8 mouse cellular contexts compared by ENCODE assay signal in the genomic region with DNA sequence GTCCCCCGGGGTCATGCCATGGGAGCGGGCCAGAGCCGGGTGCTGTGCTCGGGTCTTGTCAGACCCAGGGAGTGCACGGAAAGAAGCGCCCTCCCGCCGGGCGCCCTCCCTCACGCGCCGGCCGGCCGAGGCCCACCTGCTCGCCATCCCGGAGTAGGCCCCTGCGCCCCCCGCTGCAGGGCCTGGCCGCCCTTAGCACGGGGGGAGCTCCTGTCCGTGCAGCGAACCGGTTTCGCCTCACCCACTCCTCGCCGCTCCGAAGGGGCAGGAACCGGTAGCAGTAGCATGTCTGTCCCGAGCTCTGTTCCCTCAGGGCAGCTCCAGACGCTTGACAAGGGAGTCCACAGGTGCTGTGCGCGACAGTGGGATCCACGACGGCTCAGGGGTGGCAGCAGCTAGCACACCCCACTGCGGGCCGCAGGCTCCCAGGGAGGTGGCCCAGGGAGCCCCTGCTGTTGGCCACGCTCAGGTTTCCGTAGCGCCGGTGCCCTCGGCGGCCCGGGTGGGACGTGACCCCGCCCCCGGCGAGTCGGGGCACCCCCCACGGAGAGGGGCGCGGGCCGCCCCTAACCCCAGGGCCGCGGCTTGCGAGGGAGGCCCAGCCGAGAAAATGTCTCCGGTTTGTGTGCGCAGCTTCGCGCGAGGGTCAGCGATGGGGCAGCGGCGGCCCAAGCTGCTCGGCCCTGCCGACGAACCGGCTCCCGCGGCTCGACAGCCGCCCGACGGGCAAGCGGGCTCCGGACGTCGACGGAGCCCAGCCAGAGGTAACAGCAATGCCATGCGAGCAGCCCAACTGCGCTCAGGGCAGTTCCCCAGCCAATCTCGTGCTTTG. TPM values are rescaled to one million over a fixed set of nuclear protein-coding genes. Genes with fewer than 3 reads are reported as not detected.
DNase-seq lines count a peak whose midpoint lies in the region; ATAC-seq and TF ChIP-seq lines count a peak whose summit lies in the region.

TSS of gene Kdm2a (minus strand) at position 488 of the 832 bp plus-strand sequence.

- 2% methylated on average over 81 of the region's 82 CpGs for WGBS in cerebellum, adult 2 months
- WGBS in lung, embryonic 15.5 days = 1% methylated on average over 78 of the region's 82 CpGs
- WGBS in olfactory bulb, adult 2 months = 3% methylated on average over 80 of the region's 82 CpGs

- peak within 1 kb of the TSS; percentile 22; the same call in 1 of the 2 replicates for H3K27ac ChIP-seq in ES-Bruce4 (ENCODE audit: insufficient read depth, low read length)
- H3K27ac ChIP-seq in cerebellum, adult 2 months (ENCODE audit: insufficient read depth, low read length) = peak within 1 kb of the TSS; percentile 59; the same call in 1 of the 2 replicates
- peak within 1 kb of the TSS; percentile 88 for H3K27ac ChIP-seq in lung, embryonic 15.5 days
- H3K27ac ChIP-seq in olfactory bulb, adult 2 months (ENCODE audit: insufficient read depth, low read depth, low read length) = peak within 1 kb of the TSS; percentile 40

- H3K9ac ChIP-seq in ES-Bruce4 (ENCODE audit: low read depth, poor library complexity, severe bottlenecking) = peak within 1 kb of the TSS; percentile 99
- peak within 1 kb of the TSS; percentile 72 for H3K9ac ChIP-seq in lung, embryonic 15.5 days

- TF ChIP-seq POLR2A in ES-Bruce4 (IDR thresholded peaks at IDR 0.05; ENCODE audit: insufficient read depth, low read length) = no peak
- TF ChIP-seq POLR2A in cerebellum, adult 2 months (IDR thresholded peaks at IDR 0.05; ENCODE audit: borderline replicate concordance, insufficient read depth, low read length) = no peak
- TF ChIP-seq POLR2A in olfactory bulb, adult 2 months (IDR thresholded peaks at IDR 0.05; ENCODE audit: insufficient read depth, low read depth, low read length) = peak; percentile 18; the same call in 1 of the 2 replicates

- peak; percentile 29 for ATAC-seq in frontal cortex, adult (ENCODE audit: low TSS enrichment)
- ATAC-seq in lung, embryonic 15.5 days (ENCODE audit: borderline replicate concordance, extremely low read depth, low FRiP score, low TSS enrichment) = peak; percentile 33

- H3K4me1 ChIP-seq in ES-Bruce4 (ENCODE audit: control insufficient read depth, insufficient read depth, low read length) = no peaks in the 10 kb centered on the region
- H3K4me1 ChIP-seq in cerebellum, adult 2 months (ENCODE audit: control insufficient read depth, insufficient read depth, low read length) = no peaks in the 10 kb centered on the region
- H3K4me1 ChIP-seq in lung, embryonic 15.5 days = peaks cover 21% of the 10 kb centered on the region
- peaks cover 8% of the 10 kb centered on the region for H3K4me1 ChIP-seq in olfactory bulb, adult 2 months (ENCODE audit: control insufficient read depth, insufficient read depth, low read length)

- peak within 1 kb of the TSS; percentile 73 for H3K4me3 ChIP-seq in ES-Bruce4 (ENCODE audit: low read depth, low read length)
- peak within 1 kb of the TSS; percentile 90 for H3K4me3 ChIP-seq in cerebellum, adult 2 months (replicated peaks; ENCODE audit: insufficient read depth, low read depth, low read length)
- peak within 1 kb of the TSS; percentile 99 for H3K4me3 ChIP-seq in lung, embryonic 15.5 days
- H3K4me3 ChIP-seq in olfactory bulb, adult 2 months (ENCODE audit: insufficient read depth, low read depth, low read length) = peak within 1 kb of the TSS; percentile 68

- no peaks in the 10 kb centered on the region; the same call in 1 of the 2 replicates for H3K27me3 ChIP-seq in ES-Bruce4 (ENCODE audit: control insufficient read depth, insufficient read depth, low read length, poor library complexity, severe bottlenecking)
- H3K27me3 ChIP-seq in cerebellum, adult 2 months (ENCODE audit: control insufficient read depth, insufficient read depth, low read length) = no peaks in the 10 kb centered on the region
- H3K27me3 ChIP-seq in lung, embryonic 15.5 days = no peaks in the 10 kb centered on the region

- peak; percentile 72 to 79 for DNase-seq in cerebellum, adult 2 months
- peak; percentile 65 for DNase-seq in heart, postnatal 4 days
- DNase-seq in layer of hippocampus, adult 8-10 months (ENCODE audit: low spot score in 2 of 2) = peak; percentile 35 to 44
- peak; percentile 47 to 49 for DNase-seq in thymus, postnatal 10 days (ENCODE audit: low spot score in 2 of 2)

- H3K36me3 ChIP-seq in ES-Bruce4 (ENCODE audit: control insufficient read depth, insufficient read depth, low read length, poor library complexity, severe bottlenecking) = no peaks in the 10 kb centered on the region; the same call in 1 of the 2 replicates
- no peaks in the 10 kb centered on the region for H3K36me3 ChIP-seq in lung, embryonic 15.5 days

- TF ChIP-seq EP300 in ES-Bruce4 (IDR thresholded peaks at IDR 0.05; ENCODE audit: insufficient read depth, low read depth, low read length) = no peak

- no peak for TF ChIP-seq CTCF in ES-Bruce4 (IDR thresholded peaks at IDR 0.05; ENCODE audit: low read depth, low read length)
- no peak for TF ChIP-seq CTCF in cerebellum, adult 2 months (IDR thresholded peaks at IDR 0.05; ENCODE audit: borderline replicate concordance, insufficient read depth, low read depth, low read length)
- no peak for TF ChIP-seq CTCF in olfactory bulb, adult 2 months (IDR thresholded peaks at IDR 0.05; ENCODE audit: insufficient read depth, low read depth, low read length)

- H3K4me2 ChIP-seq in lung, embryonic 15.5 days = peak within 1 kb of the TSS; percentile 99

- H3K9me3 ChIP-seq in ES-Bruce4 (replicated peaks; ENCODE audit: control insufficient read depth, insufficient read depth, low read length, poor library complexity, severe bottlenecking) = no peaks in the 10 kb centered on the region
- H3K9me3 ChIP-seq in lung, embryonic 15.5 days = no peaks in the 10 kb centered on the region

RNA-seq across cellular contexts. Expression of gene Kdm2a, which starts in this region (rescaled TPM):
- 68.0 and 78.4 TPM in 2 replicates for polyA plus RNA-seq in ES-Bruce4 (2011; ENCODE audit: insufficient read depth, insufficient read length, low read depth, missing spikeins)
- polyA plus RNA-seq in cerebellum, adult 2 months (2012; rRNA removed) = 87.1 and 90.4 TPM in 2 replicates
- total RNA-seq in heart, postnatal 4 days (2021) = 10 to 100 TPM; 57.1 to 59.1 TPM
- 10 to 100 TPM; 79.2 to 87.3 (median 84.4) TPM for total RNA-seq in layer of hippocampus, adult 8-10 months (2022)
- 37.8 and 40.9 TPM in 2 replicates for polyA plus RNA-seq in lung, embryonic 15.5 days (2015; fragmentation: Nextera tagmentation; extraction: Ambion mirVana)
- polyA plus RNA-seq in olfactory bulb, adult 2 months (2012; ENCODE audit: insufficient read depth, insufficient read length, low replicate concordance, missing spikeins) = 282 TPM in 1 of 2 replicates, not detected in the other

Comparison
In these comparisons a context has a peak if more than half of its experiments do, and no peak if none do; other contexts are left out.
1. Peak in every context shown above with its lines: DNase-seq, ATAC-seq, H3K4me3 ChIP-seq and H3K27ac ChIP-seq.
2. H3K27ac ChIP-seq: peak in every context shown above with its lines; median percentile 88 in lung, embryonic 15.5 days; 59 in cerebellum, adult 2 months; 40 in olfactory bulb, adult 2 months; 22 in ES-Bruce4.